Mouse (Mus musculus) kidney, adult 11 months (tissue): ENCODE measurements at regions not wholly inside any gene's neighbourhood (a gene's known extent, or its start where the extent isn't known, plus 50 kb on each side); places are given as distances from the start of the nearest gene placed in this dataset.
"Not testable (repeated sequence)": the region's sequence is repeated elsewhere in the genome, so short reads cannot be mapped to it uniquely, and the experiment has no call there.

Experiments
- DNase-seq: peaks from one replicate; pipeline ENCODE4 v3.0.0; 2022

DNA sequence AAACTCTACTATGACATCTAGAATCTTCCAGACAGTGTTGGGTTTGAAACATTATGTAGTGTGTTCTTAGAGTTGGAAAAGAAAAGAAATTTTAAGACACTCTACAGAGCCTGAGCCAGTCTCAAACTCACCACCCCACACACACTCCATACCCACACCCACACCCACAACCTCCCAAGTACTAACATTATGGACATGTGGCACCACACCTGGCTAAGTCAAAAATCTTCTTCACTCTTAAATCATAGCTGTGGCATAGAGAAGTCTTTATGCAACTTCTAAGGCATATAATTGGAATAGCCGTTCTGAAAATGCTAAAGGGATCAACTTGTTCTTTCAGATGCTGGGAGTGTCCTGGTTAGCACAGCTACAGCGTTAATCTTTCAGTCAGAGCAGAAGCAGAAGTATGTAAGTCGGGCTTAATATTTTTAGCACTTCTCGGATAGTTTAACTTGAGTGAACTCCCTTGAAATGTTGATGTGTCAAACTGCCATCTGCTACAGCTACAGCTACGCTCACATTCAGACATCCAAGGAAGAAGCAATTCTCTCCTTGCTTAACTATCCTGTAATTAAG, 68.6 kb upstream of the Creb1 start:
- no peak for DNase-seq

- not testable (repeated sequence) for DNase-seq
Observed at GRCm38 (mm10) chr1:64461616-64462015, 70.8 kb upstream of the Creb1 start.

GRCm38 (mm10) chr1:64457872-64458271, 74.6 kb upstream of the Creb1 start:
- no peak for DNase-seq

GRCm38 (mm10) chr1:64449141-64449540, 83.3 kb upstream of the Creb1 start:
- DNase-seq: no peak

DNA sequence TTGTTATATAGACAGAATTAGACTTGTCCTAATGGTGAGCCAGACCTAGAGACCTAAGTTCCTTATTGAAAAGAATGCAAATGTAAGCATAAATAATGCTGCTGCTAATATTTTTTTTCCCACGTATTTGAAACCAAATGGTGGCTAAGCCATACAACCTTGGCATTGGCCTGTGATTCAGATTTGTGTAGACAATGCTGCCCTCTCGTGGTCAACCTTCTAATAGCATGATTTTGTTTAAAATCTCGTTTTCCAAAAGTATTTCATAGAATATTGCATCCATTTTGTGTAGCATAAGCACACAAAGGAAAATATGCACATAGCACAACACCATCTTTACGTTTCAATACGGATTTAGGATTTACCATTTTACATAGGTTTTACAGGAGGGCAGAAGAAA, 84.4 kb upstream of the Creb1 start:
- DNase-seq: no peak

- DNase-seq: no peak
Observed at GRCm38 (mm10) chr1:64446492-64446891, 86.0 kb upstream of the Creb1 start.

DNA sequence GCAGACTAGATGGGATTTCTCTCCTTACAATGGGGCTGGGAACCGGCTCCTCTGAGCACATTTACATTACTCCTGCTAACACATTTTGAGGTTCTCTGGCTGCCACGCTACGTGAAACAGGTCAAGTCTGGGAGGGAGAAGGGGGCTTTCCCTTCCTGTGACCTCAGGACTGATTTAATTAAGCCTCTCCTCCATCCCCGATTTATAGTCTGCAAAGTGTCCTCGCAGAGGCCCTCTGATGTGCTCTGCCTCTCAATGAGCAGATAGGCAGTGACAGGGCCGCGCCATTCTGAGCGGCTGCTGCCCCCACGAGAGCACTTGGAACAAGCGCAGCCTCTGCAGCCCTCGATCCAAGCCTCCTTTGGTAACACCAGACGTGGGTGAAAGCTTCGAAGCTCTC, 86.5 kb upstream of the Creb1 start:
- peak; percentile 51 for DNase-seq

DNA sequence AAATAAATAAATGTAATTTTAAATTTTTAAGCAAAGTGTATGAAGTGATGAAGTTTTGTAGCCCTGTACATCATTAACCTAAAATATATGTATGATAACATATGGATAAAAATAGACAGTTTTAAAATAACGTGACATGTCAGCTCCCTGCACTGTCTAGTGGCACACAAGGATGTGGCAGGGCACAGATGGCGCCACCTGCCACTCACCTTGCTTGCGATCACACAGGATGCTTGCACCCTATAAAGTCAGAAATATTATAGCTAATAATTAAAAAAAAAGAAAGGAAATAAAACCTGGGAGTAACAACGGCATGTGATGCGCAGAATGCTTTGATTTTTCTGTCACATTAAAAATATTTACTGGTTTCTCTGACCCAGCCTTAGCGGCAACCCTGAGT, 89.0 kb upstream of the Creb1 start:
- no peak for DNase-seq

GRCm38 (mm10) chr1:64442179-64442874, 90.1 kb upstream of the Creb1 start:
- no peak for DNase-seq

GRCm38 (mm10) chr1:64423256-64423655, 109.2 kb upstream of the Creb1 start:
- DNase-seq: no peak

- no peak for DNase-seq
Observed at GRCm38 (mm10) chr1:64418567-64418966, 113.9 kb upstream of the Creb1 start.

- DNase-seq: no peak
Observed at GRCm38 (mm10) chr1:64415906-64416305, 116.5 kb upstream of the Creb1 start.

GRCm38 (mm10) chr1:64413181-64413560, 119.3 kb upstream of the Creb1 start:
- no peak for DNase-seq

- DNase-seq: no peak
Observed at GRCm38 (mm10) chr1:64412481-64413180, 119.8 kb upstream of the Creb1 start.

DNA sequence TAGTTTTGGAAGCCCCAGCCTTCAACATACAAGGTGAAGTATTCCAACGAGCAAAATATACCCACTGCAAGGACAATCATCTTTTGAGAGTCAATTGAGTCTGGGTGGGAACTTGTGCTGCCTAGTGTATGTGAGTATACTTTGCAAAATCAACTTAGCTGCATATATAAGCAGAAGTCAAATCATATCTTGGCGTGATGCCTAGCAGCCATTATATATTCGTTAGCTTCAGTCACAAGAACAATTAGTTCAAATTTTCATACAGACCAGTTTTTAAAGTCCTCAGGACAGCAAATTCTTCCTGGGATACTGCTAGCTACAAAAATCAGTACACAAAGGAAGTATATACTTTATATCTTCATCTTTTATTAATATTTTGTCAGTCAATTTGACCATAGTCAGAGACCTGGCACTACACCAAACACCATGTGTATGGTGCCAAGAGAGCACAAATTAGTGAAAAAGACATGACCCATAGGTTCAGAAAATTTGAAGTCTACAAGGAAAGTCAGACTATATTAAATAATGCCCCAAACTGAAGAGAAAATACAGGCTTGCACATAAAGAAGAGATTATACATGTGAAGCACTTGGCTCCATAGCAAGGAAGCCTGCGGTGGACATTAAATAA, 120.5 kb upstream of the Creb1 start:
- DNase-seq: no peak

- DNase-seq: no peak
Observed at GRCm38 (mm10) chr1:64408807-64409582, 123.5 kb upstream of the Creb1 start.

- no peak for DNase-seq
Observed at GRCm38 (mm10) chr1:64391525-64391924, 140.9 kb upstream of the Creb1 start.

DNA sequence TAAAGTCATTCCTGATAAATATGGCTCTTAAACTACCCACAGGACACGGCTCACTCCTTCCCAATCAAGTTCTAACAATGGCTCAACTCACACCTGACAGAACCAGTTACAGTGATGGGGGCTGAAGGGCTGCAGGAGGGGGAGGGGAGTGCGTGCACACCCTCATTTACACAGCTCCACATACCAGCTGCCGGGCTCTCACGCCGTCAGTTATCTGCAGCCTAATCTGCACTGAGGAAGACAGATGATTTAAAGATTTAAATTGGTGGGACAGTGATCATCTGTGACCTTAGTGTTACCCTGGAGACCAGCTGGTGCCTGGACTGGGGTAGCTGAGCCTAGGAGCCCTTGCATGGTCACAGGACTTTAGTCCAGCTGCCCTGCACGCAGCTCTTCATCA, 151.2 kb upstream of the Creb1 start:
- no peak for DNase-seq

- DNase-seq: not testable (repeated sequence)
Observed at GRCm38 (mm10) chr1:64376426-64376825, 156.0 kb upstream of the Creb1 start.

GRCm38 (mm10) chr1:64374286-64375071, 158.0 kb upstream of the Creb1 start:
- peak; percentile 57 for DNase-seq

DNA sequence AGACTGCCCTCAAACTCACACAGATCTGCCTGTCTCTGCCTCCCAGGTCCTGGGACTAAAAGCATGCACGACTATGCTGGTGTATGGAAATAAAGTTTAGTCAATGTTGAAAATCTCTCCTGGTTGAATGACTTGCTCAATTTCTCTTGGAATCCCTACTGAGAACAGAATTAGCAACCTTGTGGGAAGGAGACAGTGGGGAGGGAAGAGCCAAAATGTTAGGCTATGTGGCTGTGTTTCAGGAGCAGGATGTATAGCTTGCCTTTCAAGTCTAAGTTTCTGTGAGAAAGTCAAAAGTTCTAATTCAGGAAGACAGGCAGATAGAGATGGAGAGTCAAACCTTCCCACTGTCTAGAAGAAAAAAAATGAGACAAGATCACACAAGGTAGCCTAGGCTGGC, 168.3 kb upstream of the Creb1 start:
- DNase-seq: no peak

GRCm38 (mm10) chr1:64361959-64362638, 170.3 kb upstream of the Creb1 start:
- no peak for DNase-seq
